Mouse (Mus musculus): ENCODE data around the gene Traf3ip2. TPM values are rescaled to one million over a fixed set of nuclear protein-coding genes. Genes with fewer than 3 reads are reported as not detected.
A peak's percentile ranks its signal among the peaks of the same experiment; 100 is the strongest.

The Traf3ip2 gene
- polyA plus RNA-seq, 1 experiment from 2014 or later: 12.9 TPM

- H3K27ac ChIP-seq (replicated peaks; ENCODE audit: low read depth, low read length): no peak overlapping the region
- DNase-seq (ENCODE audit: low spot score) (no peak), ATAC-seq (ENCODE audit: low read depth) (no peak)
- no peak overlapping the region for H3K9ac ChIP-seq (ENCODE audit: low read depth, low read length)
- H3K9me3 ChIP-seq (ENCODE audit: control insufficient read depth, low read length): no peaks in the 10 kb centered on the region
- no peaks in the 10 kb centered on the region for H3K27me3 ChIP-seq (replicated peaks; ENCODE audit: control insufficient read depth, insufficient read depth, low read length)
- no peak overlapping the region for H3K4me3 ChIP-seq (ENCODE audit: low read depth, low read length)
- H3K4me2 ChIP-seq (ENCODE audit: low read depth, low read length): no peak overlapping the region
- H3K4me1 ChIP-seq (ENCODE audit: control insufficient read depth, insufficient read depth, low read length): peaks cover 20% of the 10 kb centered on the region
- peaks cover 13% of the 10 kb centered on the region for H3K36me3 ChIP-seq (ENCODE audit: control insufficient read depth, insufficient read depth, low read length)
- 70% methylated on average over 14 of the region's 14 CpGs for WGBS
Measured at GRCm38 (mm10) chr10:39631627-39632026, 18.9 kb downstream of the Traf3ip2 start.

- H3K36me3 ChIP-seq (ENCODE audit: control insufficient read depth, insufficient read depth, low read length): peaks cover 18% of the 10 kb centered on the region
- WGBS: 59% methylated on average over 6 of the region's 6 CpGs
- no peak overlapping the region for H3K4me2 ChIP-seq (ENCODE audit: low read depth, low read length)
- ATAC-seq (ENCODE audit: low read depth) (peak; percentile 75), DNase-seq (ENCODE audit: low spot score) (peak; percentile 79)
- H3K9ac ChIP-seq (ENCODE audit: low read depth, low read length): no peak overlapping the region
- no peaks in the 10 kb centered on the region for H3K9me3 ChIP-seq (ENCODE audit: control insufficient read depth, low read length)
- no peaks in the 10 kb centered on the region for H3K27me3 ChIP-seq (replicated peaks; ENCODE audit: control insufficient read depth, insufficient read depth, low read length)
- no peak overlapping the region for H3K4me3 ChIP-seq (ENCODE audit: low read depth, low read length)
- H3K27ac ChIP-seq (replicated peaks; ENCODE audit: low read depth, low read length): no peak overlapping the region
- H3K4me1 ChIP-seq (ENCODE audit: control insufficient read depth, insufficient read depth, low read length): peaks cover 20% of the 10 kb centered on the region
Measured at GRCm38 (mm10) chr10:39633379-39633778, 20.6 kb downstream of the Traf3ip2 start.

- H3K4me2 ChIP-seq (ENCODE audit: low read depth, low read length): no peak overlapping the region
- ATAC-seq (ENCODE audit: low read depth) (no peak), DNase-seq (ENCODE audit: low spot score) (no peak)
- WGBS: 91% methylated on average over 13 of the region's 13 CpGs
- no peak overlapping the region for H3K27ac ChIP-seq (replicated peaks; ENCODE audit: low read depth, low read length)
- peaks cover 22% of the 10 kb centered on the region for H3K4me1 ChIP-seq (ENCODE audit: control insufficient read depth, insufficient read depth, low read length)
- no peaks in the 10 kb centered on the region for H3K27me3 ChIP-seq (replicated peaks; ENCODE audit: control insufficient read depth, insufficient read depth, low read length)
- no peak overlapping the region for H3K9ac ChIP-seq (ENCODE audit: low read depth, low read length)
- H3K4me3 ChIP-seq (ENCODE audit: low read depth, low read length): no peak overlapping the region
- peaks cover 18% of the 10 kb centered on the region for H3K36me3 ChIP-seq (ENCODE audit: control insufficient read depth, insufficient read depth, low read length)
- no peaks in the 10 kb centered on the region for H3K9me3 ChIP-seq (ENCODE audit: control insufficient read depth, low read length)
Measured at GRCm38 (mm10) chr10:39634423-39635101, 21.8 kb downstream of the Traf3ip2 start.

- ATAC-seq (ENCODE audit: low read depth) (peak; percentile 46; the same call in 1 of the 2 replicates), DNase-seq (ENCODE audit: low spot score) (peak; percentile 69)
- Histone ChIP-seq H3K36me3 (ENCODE audit: control insufficient read depth, insufficient read depth, low read length) (peaks cover 23% of the 10 kb centered on the region), H3K9ac (ENCODE audit: low read depth, low read length) (no peak overlapping the region), H3K4me3 (ENCODE audit: low read depth, low read length) (no peak overlapping the region), H3K4me2 (ENCODE audit: low read depth, low read length) (0 out of 2 replicates have a peak overlapping the region, but pooled peaks have one; percentile 11), H3K4me1 (ENCODE audit: control insufficient read depth, insufficient read depth, low read length) (peaks cover 29% of the 10 kb centered on the region), H3K27ac (replicated peaks; ENCODE audit: low read depth, low read length) (peak overlapping the region; percentile 64), H3K27me3 (replicated peaks; ENCODE audit: control insufficient read depth, insufficient read depth, low read length) (no peaks in the 10 kb centered on the region), H3K9me3 (ENCODE audit: control insufficient read depth, low read length) (no peaks in the 10 kb centered on the region)
- WGBS: 26% methylated on average over 3 of the region's 3 CpGs
Measured at GRCm38 (mm10) chr10:39638862-39639261, 26.1 kb downstream of the Traf3ip2 start.

- Histone ChIP-seq H3K4me2 (ENCODE audit: low read depth, low read length) (no peak overlapping the region), H3K9me3 (ENCODE audit: control insufficient read depth, low read length) (no peaks in the 10 kb centered on the region), H3K36me3 (ENCODE audit: control insufficient read depth, insufficient read depth, low read length) (peaks cover 18% of the 10 kb centered on the region), H3K4me3 (ENCODE audit: low read depth, low read length) (no peak overlapping the region), H3K27ac (replicated peaks; ENCODE audit: low read depth, low read length) (peak overlapping the region; percentile 64), H3K27me3 (replicated peaks; ENCODE audit: control insufficient read depth, insufficient read depth, low read length) (no peaks in the 10 kb centered on the region), H3K4me1 (ENCODE audit: control insufficient read depth, insufficient read depth, low read length) (peaks cover 26% of the 10 kb centered on the region), H3K9ac (ENCODE audit: low read depth, low read length) (no peak overlapping the region)
- DNase-seq (ENCODE audit: low spot score) (no peak), ATAC-seq (ENCODE audit: low read depth) (no peak)
- WGBS: 74% methylated on average over 5 of the region's 5 CpGs
Measured at GRCm38 (mm10) chr10:39639783-39640182, 27.0 kb downstream of the Traf3ip2 start.

- no peak overlapping the region for H3K27ac ChIP-seq (replicated peaks; ENCODE audit: low read depth, low read length)
Measured at GRCm38 (mm10) chr10:39640817-39641226, 28.1 kb downstream of the Traf3ip2 start.

GRCm38 (mm10) chr10:39645789-39646628 lies 33.3 kb downstream of the Traf3ip2 start:
- peaks cover 32% of the 10 kb centered on the region for H3K36me3 ChIP-seq (ENCODE audit: control insufficient read depth, insufficient read depth, low read length)
- DNase-seq (ENCODE audit: low spot score) (no peak), ATAC-seq (ENCODE audit: low read depth) (peak; percentile 45)
- H3K9ac ChIP-seq (ENCODE audit: low read depth, low read length): peak overlapping the region; percentile 37
- WGBS: 35% methylated on average over 6 of the region's 6 CpGs
- peaks cover 18% of the 10 kb centered on the region for H3K4me1 ChIP-seq (ENCODE audit: control insufficient read depth, insufficient read depth, low read length)
- H3K4me2 ChIP-seq (ENCODE audit: low read depth, low read length): peak overlapping the region; percentile 26; the same call in 1 of the 2 replicates
- H3K9me3 ChIP-seq (ENCODE audit: control insufficient read depth, low read length): no peaks in the 10 kb centered on the region
- no peaks in the 10 kb centered on the region for H3K27me3 ChIP-seq (replicated peaks; ENCODE audit: control insufficient read depth, insufficient read depth, low read length)
- H3K4me3 ChIP-seq (ENCODE audit: low read depth, low read length): no peak overlapping the region
- H3K27ac ChIP-seq (replicated peaks; ENCODE audit: low read depth, low read length): peak overlapping the region; percentile 72

More at GRCm38 (mm10) chr10:39640817-39641226, 28.1 kb downstream of the Traf3ip2 start:
- H3K9me3 ChIP-seq (ENCODE audit: control insufficient read depth, low read length): no peaks in the 10 kb centered on the region
- no peak overlapping the region for H3K9ac ChIP-seq (ENCODE audit: low read depth, low read length)
- no peak overlapping the region for H3K4me2 ChIP-seq (ENCODE audit: low read depth, low read length)
- peaks cover 26% of the 10 kb centered on the region for H3K4me1 ChIP-seq (ENCODE audit: control insufficient read depth, insufficient read depth, low read length)
- WGBS: 9% methylated on average over 4 of the region's 4 CpGs
- H3K4me3 ChIP-seq (ENCODE audit: low read depth, low read length): no peak overlapping the region
- no peaks in the 10 kb centered on the region for H3K27me3 ChIP-seq (replicated peaks; ENCODE audit: control insufficient read depth, insufficient read depth, low read length)
- DNase-seq (ENCODE audit: low spot score): peak; percentile 82
- peaks cover 13% of the 10 kb centered on the region for H3K36me3 ChIP-seq (ENCODE audit: control insufficient read depth, insufficient read depth, low read length)
- peak; percentile 78 for ATAC-seq (ENCODE audit: low read depth)

GRCm38 (mm10) chr10:39646629-39647019 lies 33.9 kb downstream of the Traf3ip2 start:
- ATAC-seq (ENCODE audit: low read depth) (0 out of 2 replicates have a peak, but pooled peaks have one; percentile 8), DNase-seq (ENCODE audit: low spot score) (peak; percentile 58)
- Histone ChIP-seq H3K4me2 (ENCODE audit: low read depth, low read length) (peak overlapping the region; percentile 26; the same call in 1 of the 2 replicates), H3K4me1 (ENCODE audit: control insufficient read depth, insufficient read depth, low read length) (peaks cover 15% of the 10 kb centered on the region), H3K4me3 (ENCODE audit: low read depth, low read length) (no peak overlapping the region), H3K9ac (ENCODE audit: low read depth, low read length) (peak overlapping the region; percentile 37), H3K36me3 (ENCODE audit: control insufficient read depth, insufficient read depth, low read length) (peaks cover 38% of the 10 kb centered on the region), H3K27ac (replicated peaks; ENCODE audit: low read depth, low read length) (peak overlapping the region; percentile 72), H3K27me3 (replicated peaks; ENCODE audit: control insufficient read depth, insufficient read depth, low read length) (no peaks in the 10 kb centered on the region), H3K9me3 (ENCODE audit: control insufficient read depth, low read length) (no peaks in the 10 kb centered on the region)
- WGBS: 22% methylated on average over 14 of the region's 14 CpGs

Data from embryonic facial prominence, embryonic 14.5 days (tissue).